Mouse (Mus musculus): ENCODE measurements around the gene Pars2. TPM values are rescaled to one million over a fixed set of nuclear protein-coding genes. Genes with fewer than 3 reads are reported as not detected.
A peak's percentile ranks its signal among the peaks of the same experiment; 100 is the strongest.

Pars2 gene
- polyA plus RNA-seq (2015; fragmentation: Nextera tagmentation; extraction: Ambion mirVana) = 4.9 and 5.4 TPM in 2 replicates

- no peak within 1 kb of the TSS; the same call in 1 of the 2 replicates for H3K27ac ChIP-seq (ENCODE audit: low read length)
These were observed at the start of gene Pars2 for GRCm38 (mm10) chr4:106650833-106651527. Gene Pars2, plus strand, starts transcription at chr4:106651069.

GRCm38 (mm10) chr4:106606639-106607554 is 44.0 kb upstream of the Pars2 start:
- no peak overlapping the region for H3K9ac ChIP-seq (ENCODE audit: low read depth, low read length)
- H3K4me3 ChIP-seq (ENCODE audit: low read depth, low read length) = no peak overlapping the region
- no peak overlapping the region for H3K27ac ChIP-seq (ENCODE audit: low read length)
- WGBS (ENCODE audit: insufficient replicate concordance) = 46% methylated on average over 18 of the region's 18 CpGs
- peak overlapping the region; percentile 25; the same call in 1 of the 2 replicates for H3K4me2 ChIP-seq (ENCODE audit: low read depth, low read length)
- no peaks in the 10 kb centered on the region for H3K9me3 ChIP-seq (replicated peaks; ENCODE audit: control insufficient read depth, low read length)
- H3K4me1 ChIP-seq (ENCODE audit: control insufficient read depth, low read depth, low read length) = 0 out of 2 replicates have a peak, but pooled peaks cover 2% of the 10 kb centered on the region
- H3K36me3 ChIP-seq (ENCODE audit: control insufficient read depth, insufficient read depth) = no peaks in the 10 kb centered on the region
- peak; percentile 86 for ATAC-seq (ENCODE audit: low read depth)
- H3K27me3 ChIP-seq (ENCODE audit: control insufficient read depth, insufficient read depth, low read depth, low read length) = no peaks in the 10 kb centered on the region

More at GRCm38 (mm10) chr4:106650833-106651527, at the start of gene Pars2:
- peak; percentile 99 for ATAC-seq (ENCODE audit: low read depth)
- no peaks in the 10 kb centered on the region for H3K9me3 ChIP-seq (replicated peaks; ENCODE audit: control insufficient read depth, low read length)
- H3K36me3 ChIP-seq (ENCODE audit: control insufficient read depth, insufficient read depth) = no peaks in the 10 kb centered on the region; the same call in 1 of the 2 replicates
- peak within 1 kb of the TSS; percentile 68 for H3K9ac ChIP-seq (ENCODE audit: low read depth, low read length)
- peak within 1 kb of the TSS; percentile 70 for H3K4me3 ChIP-seq (ENCODE audit: low read depth, low read length)
- peaks cover 8% of the 10 kb centered on the region for H3K4me1 ChIP-seq (ENCODE audit: control insufficient read depth, low read depth, low read length)
- H3K27me3 ChIP-seq (ENCODE audit: control insufficient read depth, insufficient read depth, low read depth, low read length) = 0 out of 2 replicates have a peak, but pooled peaks cover 2% of the 10 kb centered on the region
- peak within 1 kb of the TSS; percentile 85 for H3K4me2 ChIP-seq (ENCODE audit: low read depth, low read length)
- WGBS (ENCODE audit: insufficient replicate concordance) = 2% methylated on average over 40 of the region's 40 CpGs

GRCm38 (mm10) chr4:106607905-106608304 is 43.0 kb upstream of the Pars2 start:
- H3K9ac ChIP-seq (ENCODE audit: low read depth, low read length) = no peak overlapping the region
- H3K27me3 ChIP-seq (ENCODE audit: control insufficient read depth, insufficient read depth, low read depth, low read length) = no peaks in the 10 kb centered on the region; the same call in 1 of the 2 replicates
- H3K27ac ChIP-seq (ENCODE audit: low read length) = no peak overlapping the region
- H3K4me2 ChIP-seq (ENCODE audit: low read depth, low read length) = no peak overlapping the region
- no peak for ATAC-seq (ENCODE audit: low read depth)
- WGBS (ENCODE audit: insufficient replicate concordance) = 57% methylated on average over 1 of the region's 1 CpGs
- no peak overlapping the region for H3K4me3 ChIP-seq (ENCODE audit: low read depth, low read length)
- H3K36me3 ChIP-seq (ENCODE audit: control insufficient read depth, insufficient read depth) = no peaks in the 10 kb centered on the region
- H3K4me1 ChIP-seq (ENCODE audit: control insufficient read depth, low read depth, low read length) = peaks cover 6% of the 10 kb centered on the region
- H3K9me3 ChIP-seq (replicated peaks; ENCODE audit: control insufficient read depth, low read length) = no peaks in the 10 kb centered on the region

GRCm38 (mm10) chr4:106613105-106613504 is 37.8 kb upstream of the Pars2 start:
- no peak for ATAC-seq (ENCODE audit: low read depth)
- Histone ChIP-seq H3K4me2 (ENCODE audit: low read depth, low read length) (no peak overlapping the region), H3K4me3 (ENCODE audit: low read depth, low read length) (no peak overlapping the region), H3K9me3 (replicated peaks; ENCODE audit: control insufficient read depth, low read length) (no peaks in the 10 kb centered on the region), H3K4me1 (ENCODE audit: control insufficient read depth, low read depth, low read length) (peaks cover 28% of the 10 kb centered on the region), H3K27me3 (ENCODE audit: control insufficient read depth, insufficient read depth, low read depth, low read length) (peaks cover 22% of the 10 kb centered on the region), H3K9ac (ENCODE audit: low read depth, low read length) (no peak overlapping the region), H3K27ac (ENCODE audit: low read length) (0 out of 2 replicates have a peak overlapping the region, but pooled peaks have one; percentile 22), H3K36me3 (ENCODE audit: control insufficient read depth, insufficient read depth) (no peaks in the 10 kb centered on the region)
- WGBS (ENCODE audit: insufficient replicate concordance) = 70% methylated on average over 8 of the region's 8 CpGs

DNA sequence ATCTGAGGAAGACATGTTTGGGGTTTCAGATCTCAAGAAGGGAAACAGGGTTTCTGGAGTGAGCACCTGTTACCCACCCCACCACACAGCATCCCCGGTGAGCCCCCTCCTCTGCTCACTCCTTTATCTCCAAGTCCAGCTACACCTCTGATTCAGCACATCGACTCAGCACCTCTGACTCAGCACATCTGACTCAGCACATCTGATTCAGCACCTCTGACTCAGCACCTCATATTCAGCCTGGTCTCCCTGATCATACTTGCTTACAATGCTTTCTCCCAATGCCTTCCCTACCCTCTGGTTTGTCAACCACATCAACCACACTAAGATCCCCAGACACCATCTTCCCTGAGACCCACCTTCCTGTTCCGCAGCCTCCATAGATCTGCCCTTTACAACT is 37.3 kb upstream of the Pars2 start:
- Histone ChIP-seq H3K9me3 (replicated peaks; ENCODE audit: control insufficient read depth, low read length) (no peaks in the 10 kb centered on the region), H3K27ac (ENCODE audit: low read length) (peak overlapping the region; percentile 53; the same call in 1 of the 2 replicates), H3K9ac (ENCODE audit: low read depth, low read length) (peak overlapping the region; percentile 43), H3K4me3 (ENCODE audit: low read depth, low read length) (0 out of 2 replicates have a peak overlapping the region, but pooled peaks have one; percentile 4), H3K36me3 (ENCODE audit: control insufficient read depth, insufficient read depth) (no peaks in the 10 kb centered on the region), H3K27me3 (ENCODE audit: control insufficient read depth, insufficient read depth, low read depth, low read length) (peaks cover 22% of the 10 kb centered on the region), H3K4me1 (ENCODE audit: control insufficient read depth, low read depth, low read length) (peaks cover 28% of the 10 kb centered on the region), H3K4me2 (ENCODE audit: low read depth, low read length) (peak overlapping the region; percentile 42)
- 43% methylated on average over 3 of the region's 3 CpGs for WGBS (ENCODE audit: insufficient replicate concordance)
- ATAC-seq (ENCODE audit: low read depth) = peak; percentile 84

GRCm38 (mm10) chr4:106614180-106614797 is 36.6 kb upstream of the Pars2 start:
- Histone ChIP-seq H3K4me1 (ENCODE audit: control insufficient read depth, low read depth, low read length) (peaks cover 28% of the 10 kb centered on the region), H3K9ac (ENCODE audit: low read depth, low read length) (peak overlapping the region; percentile 43), H3K27me3 (ENCODE audit: control insufficient read depth, insufficient read depth, low read depth, low read length) (peaks cover 22% of the 10 kb centered on the region), H3K9me3 (replicated peaks; ENCODE audit: control insufficient read depth, low read length) (no peaks in the 10 kb centered on the region), H3K27ac (ENCODE audit: low read length) (peak overlapping the region; percentile 53; the same call in 1 of the 2 replicates), H3K36me3 (ENCODE audit: control insufficient read depth, insufficient read depth) (no peaks in the 10 kb centered on the region), H3K4me3 (ENCODE audit: low read depth, low read length) (0 out of 2 replicates have a peak overlapping the region, but pooled peaks have one; percentile 4), H3K4me2 (ENCODE audit: low read depth, low read length) (peak overlapping the region; percentile 42)
- peak; percentile 59 for ATAC-seq (ENCODE audit: low read depth)
- 46% methylated on average over 7 of the region's 7 CpGs for WGBS (ENCODE audit: insufficient replicate concordance)

- no peak for ATAC-seq (ENCODE audit: low read depth)
- Histone ChIP-seq H3K4me1 (ENCODE audit: control insufficient read depth, low read depth, low read length) (peaks cover 28% of the 10 kb centered on the region), H3K4me2 (ENCODE audit: low read depth, low read length) (no peak overlapping the region), H3K36me3 (ENCODE audit: control insufficient read depth, insufficient read depth) (no peaks in the 10 kb centered on the region), H3K9ac (ENCODE audit: low read depth, low read length) (no peak overlapping the region), H3K27ac (ENCODE audit: low read length) (no peak overlapping the region), H3K27me3 (ENCODE audit: control insufficient read depth, insufficient read depth, low read depth, low read length) (peaks cover 22% of the 10 kb centered on the region), H3K4me3 (ENCODE audit: low read depth, low read length) (no peak overlapping the region), H3K9me3 (replicated peaks; ENCODE audit: control insufficient read depth, low read length) (no peaks in the 10 kb centered on the region)
- 57% methylated on average over 9 of the region's 9 CpGs for WGBS (ENCODE audit: insufficient replicate concordance)
These were observed 36.0 kb upstream of the Pars2 start for GRCm38 (mm10) chr4:106614881-106615280.

- no peak overlapping the region for H3K9ac ChIP-seq (ENCODE audit: low read depth, low read length)
- 65% methylated on average over 12 of the region's 12 CpGs for WGBS (ENCODE audit: insufficient replicate concordance)
- no peak overlapping the region for H3K4me3 ChIP-seq (ENCODE audit: low read depth, low read length)
- no peaks in the 10 kb centered on the region for H3K9me3 ChIP-seq (replicated peaks; ENCODE audit: control insufficient read depth, low read length)
- H3K27ac ChIP-seq (ENCODE audit: low read length) = no peak overlapping the region
- H3K36me3 ChIP-seq (ENCODE audit: control insufficient read depth, insufficient read depth) = no peaks in the 10 kb centered on the region
- no peak for ATAC-seq (ENCODE audit: low read depth)
- H3K4me2 ChIP-seq (ENCODE audit: low read depth, low read length) = no peak overlapping the region
- H3K27me3 ChIP-seq (ENCODE audit: control insufficient read depth, insufficient read depth, low read depth, low read length) = peaks cover 22% of the 10 kb centered on the region
- H3K4me1 ChIP-seq (ENCODE audit: control insufficient read depth, low read depth, low read length) = peaks cover 28% of the 10 kb centered on the region
These were observed 35.2 kb upstream of the Pars2 start for GRCm38 (mm10) chr4:106615637-106616036.

Measured in liver, embryonic 16.5 days (tissue).